8 mouse cellular contexts compared by ENCODE assay signal in the genomic region with DNA sequence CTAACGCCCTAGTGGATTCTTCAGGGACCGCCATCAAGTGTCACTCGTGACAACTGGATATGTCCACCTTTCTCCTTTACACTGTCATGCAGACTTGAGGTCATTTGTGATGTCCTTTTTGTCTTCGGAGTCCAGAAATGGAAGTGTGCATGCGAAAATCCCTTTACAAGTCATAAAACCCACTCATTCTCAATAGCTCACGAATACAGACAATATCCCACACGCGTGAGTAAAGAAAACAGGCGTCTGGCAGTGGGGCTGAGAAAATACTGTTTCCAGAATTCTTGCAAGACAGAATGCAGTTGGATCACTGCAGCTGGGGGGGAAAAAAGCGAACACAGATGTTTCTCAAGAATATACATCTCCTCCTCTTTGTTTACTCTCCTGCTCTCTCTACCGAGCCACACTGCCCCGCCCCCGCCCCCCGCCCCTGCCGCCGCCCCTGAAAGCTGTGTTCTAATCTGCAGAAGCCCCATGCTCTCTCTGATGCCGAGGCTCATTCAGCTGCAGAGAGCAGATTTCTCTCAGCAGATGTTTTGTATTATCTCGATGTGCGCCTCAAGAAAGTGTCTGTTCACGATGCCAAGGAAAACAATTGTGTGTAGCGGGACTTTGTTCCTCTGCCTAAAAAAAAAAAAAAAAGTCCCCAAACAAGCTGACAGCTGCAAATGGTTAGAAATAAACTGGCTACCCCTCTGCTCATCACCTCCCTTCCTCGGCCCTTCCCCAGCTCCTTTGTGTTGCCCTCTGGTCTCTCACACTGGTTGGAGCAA.
DNase-seq lines count a peak whose midpoint lies in the region; ATAC-seq and TF ChIP-seq lines count a peak whose summit lies in the region.

No protein-coding gene starts in this region.

- peak overlapping the region; percentile 40; the same call in 1 of the 2 replicates for H3K9ac ChIP-seq in forebrain, embryonic 14.5 days (ENCODE audit: low read length)
- H3K9ac ChIP-seq in kidney, postnatal 0 days (ENCODE audit: low read depth, low read length), result no peak overlapping the region

- ATAC-seq in forebrain, embryonic 14.5 days, result peak; percentile 81
- no peak for ATAC-seq in kidney, postnatal 0 days (replicated peaks; ENCODE audit: low FRiP score, low read depth)

- no peak for TF ChIP-seq POLR2A in olfactory bulb, adult 2 months (IDR thresholded peaks at IDR 0.05; ENCODE audit: insufficient read depth, low read depth, low read length)

- H3K4me1 ChIP-seq in forebrain, embryonic 14.5 days (ENCODE audit: control insufficient read depth, insufficient read depth, low read length), result peaks cover 18% of the 10 kb centered on the region
- H3K4me1 ChIP-seq in kidney, postnatal 0 days (replicated peaks; ENCODE audit: insufficient read depth, low read length), result no peaks in the 10 kb centered on the region
- peaks cover 19% of the 10 kb centered on the region for H3K4me1 ChIP-seq in olfactory bulb, adult 2 months (ENCODE audit: control insufficient read depth, insufficient read depth, low read length)

- no peak overlapping the region for H3K27ac ChIP-seq in left cerebral cortex, adult 2 months
- H3K27ac ChIP-seq in forebrain, embryonic 14.5 days (ENCODE audit: low read depth, low read length), result peak overlapping the region; percentile 83
- peak overlapping the region; percentile 19; the same call in 1 of the 2 replicates for H3K27ac ChIP-seq in kidney, postnatal 0 days
- peak overlapping the region; percentile 94 for H3K27ac ChIP-seq in olfactory bulb, adult 2 months (ENCODE audit: insufficient read depth, low read depth, low read length)

- H3K4me2 ChIP-seq in forebrain, embryonic 14.5 days (ENCODE audit: low read length), result peak overlapping the region; percentile 44
- H3K4me2 ChIP-seq in kidney, postnatal 0 days (ENCODE audit: low read length), result peak overlapping the region; percentile 36; the same call in 1 of the 2 replicates

- DNase-seq in left cerebral cortex, adult 2 months (ENCODE audit: extremely low spot score in 1 of 2, low spot score in 2 of 2), result no peak
- no peak for DNase-seq in left cerebral cortex, postnatal 4 days
- peak; percentile 81 for DNase-seq in forebrain, embryonic 14.5 days (ENCODE audit: low spot score)
- peak; percentile 90 for DNase-seq in kidney, postnatal 0 days (ENCODE audit: low spot score)
- no peak for DNase-seq in left cerebral cortex, postnatal 36 days (ENCODE audit: low spot score in 2 of 2)
- DNase-seq in gastrocnemius, adult 18-20 months (ENCODE audit: low spot score), result no peak
- DNase-seq in B cell, adult 2 months, result no peak

- H3K27me3 ChIP-seq in forebrain, embryonic 14.5 days (replicated peaks; ENCODE audit: control insufficient read depth, insufficient read depth, low read length), result no peaks in the 10 kb centered on the region
- H3K27me3 ChIP-seq in kidney, postnatal 0 days (ENCODE audit: insufficient read depth, low read length), result no peaks in the 10 kb centered on the region

- H3K36me3 ChIP-seq in forebrain, embryonic 14.5 days (ENCODE audit: control insufficient read depth, insufficient read depth, low read length), result no peaks in the 10 kb centered on the region
- no peaks in the 10 kb centered on the region for H3K36me3 ChIP-seq in kidney, postnatal 0 days (ENCODE audit: insufficient read depth, low read length)

- intact Hi-C loops in left cerebral cortex, adult 2 months (cut with DNase I), result no loop called here
- intact Hi-C loops in left cerebral cortex, postnatal 4 days (cut with DNase I), result no loop called here
- intact Hi-C loops in left cerebral cortex, postnatal 36 days (cut with DNase I), result no loop called here

- TF ChIP-seq CTCF in left cerebral cortex, adult 2 months (IDR thresholded peaks at IDR 0.05), result no peak
- TF ChIP-seq CTCF in kidney, postnatal 0 days (IDR thresholded peaks at IDR 0.05; ENCODE audit: low read depth), result no peak
- no peak for TF ChIP-seq CTCF in olfactory bulb, adult 2 months (IDR thresholded peaks at IDR 0.05; ENCODE audit: insufficient read depth, low read depth, low read length)

- H3K9me3 ChIP-seq in forebrain, embryonic 14.5 days (replicated peaks; ENCODE audit: control insufficient read depth, low read length), result no peaks in the 10 kb centered on the region
- no peaks in the 10 kb centered on the region for H3K9me3 ChIP-seq in kidney, postnatal 0 days (replicated peaks; ENCODE audit: low read length)

- H3K4me3 ChIP-seq in left cerebral cortex, adult 2 months, result peak overlapping the region; percentile 14; the same call in 1 of the 2 replicates
- H3K4me3 ChIP-seq in forebrain, embryonic 14.5 days (ENCODE audit: low read depth, low read length), result peak overlapping the region; percentile 13; the same call in 1 of the 2 replicates
- no peak overlapping the region for H3K4me3 ChIP-seq in kidney, postnatal 0 days (replicated peaks; ENCODE audit: low read depth, low read length)
- H3K4me3 ChIP-seq in olfactory bulb, adult 2 months (ENCODE audit: insufficient read depth, low read depth, low read length), result no peak overlapping the region

- 29% methylated on average over 22 of the region's 22 CpGs for WGBS in forebrain, embryonic 14.5 days
- 40% methylated on average over 22 of the region's 22 CpGs for WGBS in kidney, postnatal 0 days
- 13% methylated on average over 22 of the region's 22 CpGs for WGBS in olfactory bulb, adult 2 months

Comparison
In these comparisons a context has a peak if more than half of its experiments do, and no peak if none do; other contexts are left out.
1. DNase-seq: peak in forebrain, embryonic 14.5 days (single experiment) and kidney, postnatal 0 days (single experiment); none in left cerebral cortex, adult 2 months (0 of 2), left cerebral cortex, postnatal 4 days (single experiment), left cerebral cortex, postnatal 36 days (0 of 2), gastrocnemius, adult 18-20 months (single experiment) and B cell, adult 2 months (0 of 2).
2. H3K4me3 ChIP-seq: peak in left cerebral cortex, adult 2 months (single experiment) and forebrain, embryonic 14.5 days (single experiment); none in kidney, postnatal 0 days (single experiment) and olfactory bulb, adult 2 months (single experiment).